Mouse (Mus musculus) adrenal gland, postnatal 4 days (tissue): Measurements from ENCODE around the gene Izumo1. TPM values are rescaled to one million over a fixed set of nuclear protein-coding genes. Genes with fewer than 3 reads are reported as not detected.

Source experiments
- total RNA-seq, 2 experiments: library from RNA; stranded (reverse); gene quantifications; 2 replicates each; pipeline ENCODE4 v1.2.3; 2021

Gene Izumo1
- total RNA-seq, 2 experiments from 2014 or later = 0.54 to 1.1 TPM

Other genes with a start within 250 kb of the Izumo1 start
- gene Snrnp70, start 226.1 kb upstream of the Izumo1 start, total RNA-seq = 100 to 1,000 TPM; 499 to 509 TPM
- under 1 TPM; 0.14 to 0.28 TPM for gene Kcna7, start 216.2 kb upstream of the Izumo1 start, total RNA-seq
- gene Ntf5, start 208.1 kb upstream of the Izumo1 start, total RNA-seq = under 1 TPM; 0.20 to 0.67 TPM
- gene Lhb, start 201.0 kb upstream of the Izumo1 start, total RNA-seq = not detected
- 10 to 100 TPM; 38.6 to 40.2 TPM for gene Gys1, start 187.0 kb upstream of the Izumo1 start, total RNA-seq
- gene Ruvbl2, start 183.7 kb upstream of the Izumo1 start, total RNA-seq = 10 to 100 TPM; 56.5 to 65.0 TPM
- gene Ftl1, start 161.9 kb upstream of the Izumo1 start, total RNA-seq = 100 to 1,000 TPM; 684 to 753 TPM
- gene Bax, start 154.9 kb upstream of the Izumo1 start, total RNA-seq = 10 to 100 TPM; 75.8 to 78.4 TPM
- under 1 TPM; 0.45 to 0.54 TPM for gene Tulp2, start 139.9 kb upstream of the Izumo1 start, total RNA-seq
- 10 to 100 TPM; 14.9 to 20.7 TPM for gene Gm45808, start 135.0 kb upstream of the Izumo1 start, total RNA-seq
- 10 to 100 TPM; 35.0 to 38.8 TPM for gene Dhdh, start 133.0 kb upstream of the Izumo1 start, total RNA-seq
- 100 to 1,000 TPM; 236 to 239 TPM for gene Nucb1, start 111.4 kb upstream of the Izumo1 start, total RNA-seq
- gene Ppp1r15a, start 95.5 kb upstream of the Izumo1 start, total RNA-seq = 10 to 100 TPM; 36.9 to 45.1 TPM
- gene Plekha4, start 95.5 kb upstream of the Izumo1 start, total RNA-seq = 10 to 100 TPM; 12.5 to 17.5 TPM
- 1 to 10 TPM; 1.3 to 1.8 TPM for gene Hsd17b14, start 66.9 kb upstream of the Izumo1 start, total RNA-seq
- gene Bcat2, start 51.7 kb upstream of the Izumo1 start, total RNA-seq = 10 to 100 TPM; 96.4 to 96.5 TPM
- gene Fgf21, start 6.3 kb upstream of the Izumo1 start, total RNA-seq = under 1 TPM in 1 of 2 experiments, not detected in 1; 0.34 TPM
- gene Fut1, start 4.5 kb upstream of the Izumo1 start, total RNA-seq = under 1 TPM in 1 of 2 experiments, not detected in 1; 0.22 TPM
- gene Rasip1, start 5.7 kb downstream of the Izumo1 start, total RNA-seq = 10 to 100 TPM; 31.1 to 31.2 TPM
- gene Mamstr, start 18.2 kb downstream of the Izumo1 start, total RNA-seq = 10 to 100 TPM; 11.5 to 14.2 TPM
- gene Fut2, start 44.6 kb downstream of the Izumo1 start, total RNA-seq = under 1 TPM in 1 of 2 experiments, not detected in 1; 0.42 TPM
- gene Ntn5, start 62.2 kb downstream of the Izumo1 start, total RNA-seq = under 1 TPM in 1 of 2 experiments, not detected in 1; 0.20 TPM
- under 1 TPM; 0.11 to 0.28 TPM for gene Sec1, start 72.6 kb downstream of the Izumo1 start, total RNA-seq
- 10 to 100 TPM; 15.1 to 16.4 TPM for gene Car11, start 78.0 kb downstream of the Izumo1 start, total RNA-seq
- gene Dbp, start 83.3 kb downstream of the Izumo1 start, total RNA-seq = 100 to 1,000 TPM; 101 to 129 TPM
- 1,000 to 10,000 TPM; 1,215 to 1,230 TPM for gene Rpl18, start 93.6 kb downstream of the Izumo1 start, total RNA-seq
- 10 to 100 TPM; 30.1 to 33.3 TPM for gene Sphk2, start 96.2 kb downstream of the Izumo1 start, total RNA-seq
- gene Fam83e, start 99.4 kb downstream of the Izumo1 start, total RNA-seq = under 1 TPM; 0.45 to 0.62 TPM
- not detected for gene Spaca4, start 104.0 kb downstream of the Izumo1 start, total RNA-seq
- gene Lmtk3, start 161.9 kb downstream of the Izumo1 start, total RNA-seq = 10 to 100 TPM; 17.2 to 18.8 TPM
- gene Sult2b1, start 162.9 kb downstream of the Izumo1 start, total RNA-seq = 1 to 10 TPM in 1 of 2 experiments, under 1 TPM in 1; 0.64 to 1.0 TPM
- 100 to 1,000 TPM; 124 to 126 TPM for gene Cyth2, start 192.8 kb downstream of the Izumo1 start, total RNA-seq
- under 1 TPM; 0.45 to 0.53 TPM for gene Kcnj14, start 203.0 kb downstream of the Izumo1 start, total RNA-seq
- 10 to 100 TPM; 28.2 to 28.3 TPM for gene Grwd1, start 209.1 kb downstream of the Izumo1 start, total RNA-seq